Mouse (Mus musculus) forebrain, embryonic 10.5 days (tissue): ENCODE data around the gene Fam178b. TPM values are rescaled to one million over a fixed set of nuclear protein-coding genes. Genes with fewer than 3 reads are reported as not detected.
A peak's percentile ranks its signal among the peaks of the same experiment; 100 is the strongest.

Experiments
- DNase-seq: peaks from one replicate; pipeline ENCODE4 v3.0.0-alpha.2; 2017; ENCODE audit warnings: low spot score; ENCODE audit errors: extremely low spot score
- H3K27ac ChIP-seq: fragments of 300-500 bp; sonication (generic); 2 replicates; pipeline ENCODE4 v1.5.1; 2016; ENCODE audit warnings: mild to moderate bottlenecking
- H3K27me3 ChIP-seq: fragments of 300-500 bp; sonication (generic); 2 replicates; pipeline ENCODE4 v1.6.1; 2016; ENCODE audit warnings: mild to moderate bottlenecking; ENCODE audit not compliant: poor library complexity, severe bottlenecking
- H3K36me3 ChIP-seq: fragments of 300-500 bp; sonication (generic); replicated peaks from 2 replicates; pipeline ENCODE4 v1.6.1; 2016; ENCODE audit warnings: mild to moderate bottlenecking, moderate library complexity
- H3K4me1 ChIP-seq: fragments of 300-500 bp; sonication (generic); 2 replicates; pipeline ENCODE4 v1.6.1; 2016
- H3K4me3 ChIP-seq: fragments of 300-500 bp; sonication (generic); 2 replicates; pipeline ENCODE4 v1.5.1; 2016; ENCODE audit warnings: mild to moderate bottlenecking, moderate library complexity
- H3K9me3 ChIP-seq: fragments of 300-500 bp; sonication (generic); 2 replicates; pipeline ENCODE4 v1.6.1; 2016; ENCODE audit warnings: mild to moderate bottlenecking, moderate library complexity
- WGBS: fragments of 180-500 bp; shearing (Covaris S2); methylation state at CpG from one replicate; pipeline ENCODE4 v1.1.7; 2016; 5-methylcytosine and 5-hydroxymethylcytosine counted together
- microRNA-seq: library from miRNA; unstranded; fragments of <30 nt; microRNA quantifications from one replicate; pipeline ENCODE4, GENCODE M21; 2017
- polyA plus RNA-seq: library from polyadenylated mRNA; unstranded; fragments of >200 nt; fragmentation: Nextera tagmentation; extraction: Ambion mirVana; gene quantifications from 2 replicates; pipeline ENCODE4 v1.2.1, GENCODE M21; 2016

Gene Fam178b
- polyA plus RNA-seq, 1 experiment from 2014 or later: 0.42 TPM

- no peaks in the 10 kb centered on the region for H3K4me1 ChIP-seq
- 91% methylated on average over 9 of the region's 9 CpGs for WGBS
Observed at GRCm38 (mm10) chr1:36523332-36524013, 159.5 kb downstream of the Fam178b start.

GRCm38 (mm10) chr1:36522210-36522609 is 160.8 kb downstream of the Fam178b start:
- Histone ChIP-seq H3K9me3 (no peaks in the 10 kb centered on the region), H3K4me1 (no peaks in the 10 kb centered on the region), H3K27ac (no peak overlapping the region), H3K27me3 (no peaks in the 10 kb centered on the region), H3K36me3 (peaks cover 100% of the 10 kb centered on the region), H3K4me3 (no peak overlapping the region)
- WGBS: 96% methylated on average over 7 of the region's 7 CpGs
- no peak for DNase-seq

More at GRCm38 (mm10) chr1:36523332-36524013, 159.5 kb downstream of the Fam178b start:
- no peak overlapping the region for H3K27ac ChIP-seq
- DNase-seq: no peak
- H3K27me3 ChIP-seq: no peaks in the 10 kb centered on the region
- H3K9me3 ChIP-seq: no peaks in the 10 kb centered on the region
- H3K36me3 ChIP-seq: peaks cover 89% of the 10 kb centered on the region
- H3K4me3 ChIP-seq: no peak overlapping the region

GRCm38 (mm10) chr1:36519626-36520025 is 163.4 kb downstream of the Fam178b start:
- H3K4me3 ChIP-seq: no peak overlapping the region
- 87% methylated on average over 11 of the region's 11 CpGs for WGBS
- H3K9me3 ChIP-seq: no peaks in the 10 kb centered on the region
- no peak for DNase-seq
- H3K27ac ChIP-seq: no peak overlapping the region
- H3K36me3 ChIP-seq: peaks cover 97% of the 10 kb centered on the region
- H3K27me3 ChIP-seq: no peaks in the 10 kb centered on the region
- H3K4me1 ChIP-seq: peaks cover 12% of the 10 kb centered on the region

GRCm38 (mm10) chr1:36518259-36518658 is 164.7 kb downstream of the Fam178b start:
- Histone ChIP-seq H3K27me3 (no peaks in the 10 kb centered on the region), H3K36me3 (peaks cover 91% of the 10 kb centered on the region), H3K4me3 (no peak overlapping the region), H3K9me3 (no peaks in the 10 kb centered on the region), H3K27ac (no peak overlapping the region), H3K4me1 (peaks cover 25% of the 10 kb centered on the region)
- 86% methylated on average over 3 of the region's 3 CpGs for WGBS
- no peak for DNase-seq

- DNase-seq: no peak
- Histone ChIP-seq H3K27me3 (no peaks in the 10 kb centered on the region), H3K36me3 (peaks cover 46% of the 10 kb centered on the region), H3K9me3 (no peaks in the 10 kb centered on the region), H3K4me3 (peak overlapping the region; percentile 95), H3K27ac (no peak overlapping the region), H3K4me1 (peaks cover 37% of the 10 kb centered on the region)
- WGBS: 36% methylated on average over 2 of the region's 2 CpGs
Observed at GRCm38 (mm10) chr1:36513718-36514117, 169.3 kb downstream of the Fam178b start.

GRCm38 (mm10) chr1:36513310-36513709 is 169.7 kb downstream of the Fam178b start:
- no peak for DNase-seq
- H3K4me1 ChIP-seq: peaks cover 37% of the 10 kb centered on the region
- peak overlapping the region; percentile 95 for H3K4me3 ChIP-seq
- H3K9me3 ChIP-seq: no peaks in the 10 kb centered on the region
- no peaks in the 10 kb centered on the region for H3K27me3 ChIP-seq
- 5% methylated on average over 1 of the region's 1 CpGs for WGBS
- peaks cover 42% of the 10 kb centered on the region for H3K36me3 ChIP-seq
- peak overlapping the region; percentile 95 for H3K27ac ChIP-seq

GRCm38 (mm10) chr1:36512966-36513280 is 170.1 kb downstream of the Fam178b start:
- H3K36me3 ChIP-seq: peaks cover 38% of the 10 kb centered on the region
- WGBS: 2% methylated on average over 16 of the region's 16 CpGs
- DNase-seq: no peak
- H3K27ac ChIP-seq: peak overlapping the region; percentile 95
- H3K4me3 ChIP-seq: peak overlapping the region; percentile 95
- no peaks in the 10 kb centered on the region for H3K9me3 ChIP-seq
- H3K4me1 ChIP-seq: peaks cover 37% of the 10 kb centered on the region
- H3K27me3 ChIP-seq: no peaks in the 10 kb centered on the region

Small RNA genes within 50 kb of the gene (microRNA-seq; reads per million reads assigned to microRNA genes)
- gene Gm24133: not detected

Other genes starting within 250 kb of the Fam178b start
- 59.6 and 60.5 TPM in 2 replicates for gene Lman2l, start 237.9 kb downstream of the Fam178b start, polyA plus RNA-seq
- gene Cnnm4, start 211.6 kb downstream of the Fam178b start, polyA plus RNA-seq: 14.5 and 15.5 TPM in 2 replicates
- 2.9 and 3.0 TPM in 2 replicates for gene Cnnm3, start 171.3 kb downstream of the Fam178b start, polyA plus RNA-seq
- 15.3 and 16.5 TPM in 2 replicates for gene Ankrd23, start 146.3 kb downstream of the Fam178b start, polyA plus RNA-seq
- not detected in 2 replicates for gene Gm42417, start 143.8 kb downstream of the Fam178b start, polyA plus RNA-seq
- gene Ankrd39, start 135.7 kb downstream of the Fam178b start, polyA plus RNA-seq: 17.9 and 22.2 TPM in 2 replicates
- 20.1 and 21.7 TPM in 2 replicates for gene Sema4c, start 124.8 kb downstream of the Fam178b start, polyA plus RNA-seq
- gene Cox5b, start 8.3 kb upstream of the Fam178b start, polyA plus RNA-seq: 496 and 519 TPM in 2 replicates
- gene 4933424G06Rik, start 27.0 kb upstream of the Fam178b start, polyA plus RNA-seq: not detected in 2 replicates
- gene Actr1b, start 31.2 kb upstream of the Fam178b start, polyA plus RNA-seq: 136 and 141 TPM in 2 replicates
- 0.33 and 0.43 TPM in 2 replicates for gene Zap70, start 78.6 kb upstream of the Fam178b start, polyA plus RNA-seq